Comparison of ENCODE assay signal across 25 mouse cellular contexts in the genomic region with DNA sequence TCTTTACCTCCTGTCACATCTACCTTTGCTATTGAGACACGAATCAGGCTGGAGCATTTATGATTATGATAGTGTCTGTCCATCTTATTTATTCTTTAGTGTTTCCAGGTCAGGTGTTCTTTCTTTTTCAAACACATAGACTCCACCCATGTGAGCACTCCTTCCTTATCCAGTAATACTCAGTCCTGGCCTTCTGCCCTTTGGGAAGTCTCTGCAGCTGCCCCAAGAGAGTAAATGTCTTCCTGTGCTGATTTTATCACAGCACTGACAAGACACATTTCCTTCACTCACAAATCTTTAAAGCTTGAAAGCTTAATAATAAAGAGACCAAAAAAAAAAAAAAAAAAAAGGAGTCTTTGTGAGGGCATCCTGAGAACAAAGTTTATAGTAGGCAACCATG.
"Had no signal": no experiment of that assay in that cellular context is flagged by ENCODE, and none has a peak within 500 bp of the region (broad histone marks: within the 10 kb centered on the region; RNA-seq: fewer than 3 reads in every experiment).

No protein-coding gene starts in this region.

- H3K9me3 ChIP-seq: heart, embryonic 13.5 days; heart, embryonic 15.5 days; hindbrain, embryonic 10.5 days; hindbrain, embryonic 12.5 days; intestine, embryonic 15.5 days; kidney, embryonic 15.5 days; limb, embryonic 13.5 days; limb, embryonic 15.5 days had no signal

- H3K9ac ChIP-seq: heart, embryonic 13.5 days; heart, embryonic 15.5 days; hindbrain, embryonic 12.5 days; hindbrain, embryonic 14.5 days; intestine, embryonic 15.5 days; kidney, embryonic 15.5 days; limb, embryonic 13.5 days; limb, embryonic 15.5 days had no signal

- ATAC-seq: forebrain, embryonic 16.5 days; hindbrain, embryonic 16.5 days; inflammation-experienced regulatory T-cells, adult 6 months; intestine, embryonic 15.5 days; intestine, postnatal 0 days had no signal

- H3K4me1 ChIP-seq: heart, embryonic 13.5 days; hindbrain, embryonic 10.5 days; hindbrain, embryonic 12.5 days; intestine, embryonic 15.5 days; kidney, embryonic 15.5 days; limb, embryonic 13.5 days; limb, embryonic 15.5 days had no signal

- H3K36me3 ChIP-seq: heart, embryonic 13.5 days; heart, embryonic 15.5 days; hindbrain, embryonic 10.5 days; hindbrain, embryonic 12.5 days; intestine, embryonic 15.5 days; kidney, embryonic 15.5 days; limb, embryonic 13.5 days; limb, embryonic 15.5 days had no signal

- H3K27ac ChIP-seq: gastrocnemius, adult 2 months; heart, adult 2 months; heart, embryonic 13.5 days; heart, embryonic 15.5 days; hindbrain, embryonic 10.5 days; hindbrain, embryonic 12.5 days; hindbrain, embryonic 14.5 days; intestine, embryonic 15.5 days; kidney, embryonic 15.5 days; kidney, postnatal 0 days; layer of hippocampus, adult 2 months; limb, embryonic 13.5 days; limb, embryonic 15.5 days had no signal

- H3K4me3 ChIP-seq: gastrocnemius, adult 2 months; heart, adult 2 months; heart, embryonic 13.5 days; heart, embryonic 15.5 days; hindbrain, embryonic 10.5 days; hindbrain, embryonic 12.5 days; intestine, embryonic 15.5 days; kidney, embryonic 15.5 days; layer of hippocampus, adult 2 months; limb, embryonic 13.5 days; limb, embryonic 15.5 days had no signal

- H3K27me3 ChIP-seq: heart, embryonic 13.5 days; heart, embryonic 15.5 days; hindbrain, embryonic 12.5 days; intestine, embryonic 15.5 days; kidney, embryonic 15.5 days; limb, embryonic 13.5 days; limb, embryonic 15.5 days had no signal

- H3K4me2 ChIP-seq: heart, embryonic 11.5 days; heart, embryonic 13.5 days; heart, embryonic 15.5 days; hindbrain, embryonic 12.5 days; hindbrain, embryonic 14.5 days; intestine, embryonic 15.5 days; kidney, embryonic 15.5 days; limb, embryonic 13.5 days; limb, embryonic 15.5 days had no signal

- DNase-seq: gastrocnemius, adult 2 months; gastrocnemius, postnatal 10 days; gastrocnemius, postnatal 25 days; heart, adult 2 months; heart, postnatal 14 days; heart, postnatal 4 days; kidney, adult 18-20 months; kidney, postnatal 4 days; left cerebral cortex, postnatal 4 days had no signal
